Mouse (Mus musculus) CH12.LX (cell line): ENCODE results near the gene Cdc42ep5. TPM values are rescaled to one million over a fixed set of nuclear protein-coding genes. Genes with fewer than 3 reads are reported as not detected.

Source experiments
- DNase-seq: peaks from one replicate; pipeline ENCODE4 v3.0.0-alpha.2; 2013; ENCODE audit errors: extremely low read depth
- H3K27ac ChIP-seq: 2 replicates; pipeline ENCODE4 v1.5.1; 2012; ENCODE audit warnings: low read depth, mild to moderate bottlenecking, control low read depth, moderate library complexity; ENCODE audit not compliant: insufficient read depth
- H3K27me3 ChIP-seq: replicated peaks from 2 replicates; pipeline ENCODE3; 2012; ENCODE audit warnings: inconsistent platforms
- H3K36me3 ChIP-seq, 2 experiments: replicated peaks in 1 of 2; 2 replicates each; pipeline versions ENCODE3 to v1.6.1; 2012; ENCODE audit warnings: inconsistent platforms in 1 of 2, low read length in 1 of 2, mild to moderate bottlenecking in 1 of 2, mixed read lengths in 1 of 2, moderate library complexity in 1 of 2; ENCODE audit not compliant: control insufficient read depth in 1 of 2, insufficient read depth in 1 of 2
- H3K4me1 ChIP-seq, 2 experiments: 2 replicates each; pipeline ENCODE4 v1.6.1; 2012; ENCODE audit warnings: inconsistent platforms in 1 of 2, moderate library complexity in 1 of 2; ENCODE audit not compliant: insufficient read depth in 2 of 2, control insufficient read depth in 1 of 2
- H3K4me2 ChIP-seq: 2 replicates; pipeline ENCODE4 v1.6.1; 2012; ENCODE audit warnings: low read depth, mild to moderate bottlenecking, control low read depth; ENCODE audit not compliant: poor library complexity, insufficient read depth, severe bottlenecking
- H3K4me3 ChIP-seq, 3 experiments: fragments of 150-350 bp in 1 of 3; sonication (generic) in 1 of 3; replicated peaks in 1 of 3; 2 replicates each; pipeline versions ENCODE3 to v1.5.1; 2011 to 2012; ENCODE audit warnings: low read depth in 2 of 3, low read length in 2 of 3, mild to moderate bottlenecking in 2 of 3, moderate library complexity in 2 of 3, control low read depth in 1 of 3, improper control_type of control experiment in 1 of 3, inconsistent platforms in 1 of 3, mixed read lengths in 1 of 3; ENCODE audit not compliant: poor library complexity in 1 of 3
- H3K79me2 ChIP-seq: replicated peaks from 2 replicates; pipeline ENCODE4 v1.6.1; 2012; ENCODE audit warnings: mild to moderate bottlenecking, moderate library complexity; ENCODE audit not compliant: control insufficient read depth, poor library complexity, insufficient read depth, severe bottlenecking; ENCODE audit errors: extremely low read depth
- H3K9ac ChIP-seq: 2 replicates; pipeline ENCODE4 v1.6.1; 2012; ENCODE audit warnings: low read depth, mild to moderate bottlenecking, control low read depth, moderate library complexity; ENCODE audit not compliant: insufficient read depth
- H3K9me3 ChIP-seq: replicated peaks from 2 replicates; pipeline ENCODE3; 2012; ENCODE audit warnings: low read length, inconsistent platforms, mixed read lengths
- BHLHE40 ChIP-seq: IDR thresholded peaks from 2 replicates; pipeline ENCODE4 v1.6.1; 2011; ENCODE audit warnings: mild to moderate bottlenecking, low read depth, low read length, improper control_type of control experiment
- CHD1 ChIP-seq: IDR thresholded peaks from 2 replicates; pipeline ENCODE4 v1.6.1; 2012; ENCODE audit warnings: low read depth, low read length, improper control_type of control experiment, inconsistent platforms
- CHD2 ChIP-seq: IDR thresholded peaks from 2 replicates; pipeline ENCODE4 v1.6.1; 2011; ENCODE audit warnings: low read length, improper control_type of control experiment
- CTCF ChIP-seq, 2 experiments: IDR thresholded peaks in 1 of 2; conservative IDR thresholded peaks in 1 of 2; 2 replicates each; pipeline ENCODE4 v1.5.1; 2011 to 2012; ENCODE audit warnings: low read depth in 2 of 2, low read length in 2 of 2, improper control_type of control experiment in 1 of 2, inconsistent platforms in 1 of 2, mild to moderate bottlenecking in 1 of 2, moderate library complexity in 1 of 2
- E2F4 ChIP-seq: IDR thresholded peaks from 2 replicates; pipeline ENCODE4 v1.6.1; 2011; ENCODE audit warnings: low read depth, low read length, improper control_type of control experiment; ENCODE audit not compliant: insufficient replicate concordance
- ELF1 ChIP-seq: IDR thresholded peaks from 2 replicates; pipeline ENCODE4 v1.6.1; 2014; ENCODE audit warnings: low read depth, mild to moderate bottlenecking, inconsistent platforms, low read length, improper control_type of control experiment
- ETS1 ChIP-seq: conservative IDR thresholded peaks from 2 replicates; pipeline ENCODE4 v1.6.1; 2012; ENCODE audit warnings: low read depth, mild to moderate bottlenecking, inconsistent platforms, low read length, improper control_type of control experiment, moderate library complexity
- HCFC1 ChIP-seq: IDR thresholded peaks from 2 replicates; pipeline ENCODE4 v1.6.1; 2012; ENCODE audit warnings: low read depth, mild to moderate bottlenecking, inconsistent platforms, low read length, improper control_type of control experiment
- IRF4 ChIP-seq: IDR thresholded peaks from 2 replicates; pipeline ENCODE4 v1.6.1; 2014; ENCODE audit warnings: low read depth, mild to moderate bottlenecking, inconsistent platforms, low read length, improper control_type of control experiment
- JUN ChIP-seq: IDR thresholded peaks from 2 replicates; pipeline ENCODE4 v1.6.1; 2011; ENCODE audit warnings: low read depth, mild to moderate bottlenecking, low read length, improper control_type of control experiment, moderate library complexity; ENCODE audit not compliant: insufficient read depth
- JUND ChIP-seq: conservative IDR thresholded peaks from 2 replicates; pipeline ENCODE4 v1.6.1; 2011; ENCODE audit warnings: low read depth, low read length, improper control_type of control experiment
- MAX ChIP-seq: IDR thresholded peaks from 2 replicates; pipeline ENCODE4 v1.6.1; 2011; ENCODE audit warnings: low read length, improper control_type of control experiment
- MAZ ChIP-seq: IDR thresholded peaks from 2 replicates; pipeline ENCODE4 v1.6.1; 2012; ENCODE audit warnings: low read depth, mild to moderate bottlenecking, inconsistent platforms, low read length, improper control_type of control experiment, moderate library complexity
- MEF2A ChIP-seq: IDR thresholded peaks from 2 replicates; pipeline ENCODE4 v1.6.1; 2014; ENCODE audit warnings: low read depth, mild to moderate bottlenecking, inconsistent platforms, low read length, improper control_type of control experiment, borderline replicate concordance
- MXI1 ChIP-seq: IDR thresholded peaks from 2 replicates; pipeline ENCODE4 v1.6.1; 2011; ENCODE audit warnings: mild to moderate bottlenecking, low read depth, low read length, improper control_type of control experiment
- NRF1 ChIP-seq: IDR thresholded peaks from 2 replicates; pipeline ENCODE4 v1.6.1; 2014; ENCODE audit warnings: low read depth, mild to moderate bottlenecking, inconsistent platforms, low read length, improper control_type of control experiment, moderate library complexity
- PAX5 ChIP-seq: IDR thresholded peaks from 2 replicates; pipeline ENCODE4 v1.6.1; 2012; ENCODE audit warnings: low read length, inconsistent platforms, mixed read lengths
- POLR2A ChIP-seq: IDR thresholded peaks from 2 replicates; pipeline ENCODE4 v1.6.1; 2011; ENCODE audit warnings: low read depth, mild to moderate bottlenecking, improper control_type of control experiment, low read length
- SIN3A ChIP-seq: IDR thresholded peaks from 2 replicates; pipeline ENCODE4 v1.6.1; 2012; ENCODE audit warnings: low read length, improper control_type of control experiment, inconsistent platforms
- SMC3 ChIP-seq: IDR thresholded peaks from 2 replicates; pipeline ENCODE4 v1.6.1; 2011; ENCODE audit warnings: low read depth, low read length, improper control_type of control experiment
- TBP ChIP-seq: conservative IDR thresholded peaks from 2 replicates; pipeline ENCODE4 v1.6.1; 2011; ENCODE audit warnings: low read depth, low read length, improper control_type of control experiment
- TCF12 ChIP-seq: IDR thresholded peaks from 2 replicates; pipeline ENCODE4 v1.6.1; 2014; ENCODE audit warnings: low read depth, mild to moderate bottlenecking, inconsistent platforms, low read length, improper control_type of control experiment
- UBTF ChIP-seq: IDR thresholded peaks from 2 replicates; pipeline ENCODE4 v1.6.1; 2012; ENCODE audit warnings: low read depth, mild to moderate bottlenecking, inconsistent platforms, low read length, improper control_type of control experiment, moderate library complexity
- USF2 ChIP-seq: conservative IDR thresholded peaks from 2 replicates; pipeline ENCODE4 v1.6.1; 2011; ENCODE audit warnings: low read depth, low read length, improper control_type of control experiment
- ZKSCAN1 ChIP-seq: IDR thresholded peaks from 2 replicates; pipeline ENCODE4 v1.6.1; 2012; ENCODE audit warnings: low read depth, inconsistent platforms, low read length, improper control_type of control experiment, borderline replicate concordance
- ZNF384 ChIP-seq: IDR thresholded peaks from 2 replicates; pipeline ENCODE4 v1.6.1; 2012; ENCODE audit warnings: low read depth, low read length, improper control_type of control experiment, inconsistent platforms
- dilution Hi-C: fragments of 300-500 bp; cut with MboI; formaldehyde crosslinking; loops from 2 replicates; pipeline ENCODE4 v1.14.3; 2020; ENCODE audit warnings: low sequenced_read_pairs; ENCODE audit not compliant: extremely low pct_unique_long_range_greater_than_20kb, extremely low pct_ligation_motif_present
- in situ Hi-C: fragments of 300-500 bp; cut with MboI; formaldehyde crosslinking; loops from 3 replicates; pipeline ENCODE4 v1.14.3; 2019; ENCODE audit warnings: low sequenced_read_pairs, low pct_ligation_motif_present, low pct_unique_long_range_greater_than_20kb, mixed read lengths
- polyA plus RNA-seq: library from polyadenylated mRNA; unstranded; fragments of >175 nt; gene quantifications from 2 replicates; pipeline ENCODE4 v1.2.1, GENCODE M21; 2012; ENCODE audit warnings: low read depth; ENCODE audit not compliant: insufficient read length
- total RNA-seq, 2 experiments: library from RNA; depleted of rRNA; stranded (reverse); fragments of 300-350 nt in 1 of 2; fragments of >200 nt in 1 of 2; gene quantifications; 2 replicates each; pipeline ENCODE4 v1.2.3; 2012 to 2014

Gene Cdc42ep5
- total and polyA plus RNA-seq, 3 experiments: 1.4 to 4.2 (median 2.1) TPM

- Histone ChIP-seq H3K27me3 (no peaks in the 10 kb centered on the region), H3K36me3 (peaks cover 19 to 23% of the 10 kb centered on the region in 2 experiments), H3K9me3 (no peaks in the 10 kb centered on the region), H3K79me2 (peaks cover 2% of the 10 kb centered on the region; the same call in 1 of the 2 replicates), H3K4me1 (peaks cover 15 to 36% of the 10 kb centered on the region in 2 experiments), H3K4me2 (peak overlapping the region; percentile 99; the same call in 1 of the 2 replicates), H3K9ac (no peak overlapping the region), H3K27ac (no peak overlapping the region), H3K4me3 (no peak overlapping the region)
- in situ Hi-C loops (no loop called here), dilution Hi-C loops (no loop called here)
- no peak for TF ChIP-seq ETS1
- TF ChIP-seq SMC3: no peak
- no peak for TF ChIP-seq IRF4
- DNase-seq: no peak
Observed at GRCm38 (mm10) chr7:4151241-4151640, 13.4 kb downstream of the Cdc42ep5 start.

- H3K4me2 ChIP-seq: peak overlapping the region; percentile 99
- H3K4me1 ChIP-seq: peaks cover 15 to 36% of the 10 kb centered on the region in 2 experiments
- TF ChIP-seq JUND (no peak), CHD1 (no peak), TCF12 (no peak), MXI1 (peak; percentile 23; the same call in 1 of the 2 replicates)
- TF ChIP-seq, all 38 proteins: peak for 1
- Histone ChIP-seq H3K79me2 (peaks cover 2% of the 10 kb centered on the region; the same call in 1 of the 2 replicates), H3K4me3 (peak overlapping the region in 1 of 3 experiments; percentile 33), H3K27ac (no peak overlapping the region), H3K27me3 (no peaks in the 10 kb centered on the region), H3K9me3 (no peaks in the 10 kb centered on the region), H3K9ac (no peak overlapping the region), H3K36me3 (peaks cover 24 to 27% of the 10 kb centered on the region in 2 experiments)
- no peak for DNase-seq
- dilution Hi-C loops: no loop called here
- in situ Hi-C loops: no loop called here
Observed at GRCm38 (mm10) chr7:4150811-4151221, 13.8 kb downstream of the Cdc42ep5 start.

DNA sequence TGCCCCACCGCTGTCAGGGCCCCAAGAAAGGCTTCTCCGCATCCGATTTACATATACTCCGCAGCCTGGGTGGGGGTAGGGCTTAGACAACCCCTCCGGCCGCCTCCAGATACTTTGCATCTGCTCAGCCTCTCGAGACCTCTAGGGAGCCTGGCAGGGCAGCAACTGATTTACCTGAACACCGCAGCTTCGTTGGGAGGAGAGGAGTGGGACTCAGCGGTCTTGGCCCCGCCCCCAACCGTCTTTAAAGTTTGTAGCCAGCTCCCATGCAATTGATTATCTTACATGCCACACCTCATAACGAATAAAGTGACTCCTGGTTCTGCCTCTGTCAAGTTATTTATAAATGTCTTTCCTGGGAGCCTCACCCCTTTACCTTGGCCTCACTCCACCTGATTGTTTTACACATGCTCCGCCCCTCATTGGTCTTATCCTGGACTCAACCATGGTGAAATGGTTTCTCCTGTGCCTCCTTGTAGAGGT, 14.6 kb downstream of the Cdc42ep5 start, which contains the start of gene Leng9:
TSS of gene Leng9 (minus strand) at position 316 of the 483 bp plus-strand sequence.
- no peaks in the 10 kb centered on the region for H3K27me3 ChIP-seq
- H3K4me3 ChIP-seq: peak within 1 kb of the TSS; percentile 76 to 85 (median 83)
- H3K27ac ChIP-seq: peak within 1 kb of the TSS; percentile 95
- peaks cover 31 to 35% of the 10 kb centered on the region in 2 experiments for H3K36me3 ChIP-seq
- H3K79me2 ChIP-seq: peaks cover 2% of the 10 kb centered on the region; the same call in 1 of the 2 replicates
- no peaks in the 10 kb centered on the region for H3K9me3 ChIP-seq
- peak; percentile 83 for DNase-seq
- in situ Hi-C loops: no loop called here
- peak within 1 kb of the TSS; percentile 70 for H3K9ac ChIP-seq
- dilution Hi-C loops: no loop called here
- H3K4me2 ChIP-seq: peak within 1 kb of the TSS; percentile 99
- H3K4me1 ChIP-seq: peaks cover 15 to 36% of the 10 kb centered on the region in 2 experiments
- TF ChIP-seq USF2 (no peak), UBTF (no peak), CHD2 (peak; percentile 61; the same call in 1 of the 2 replicates), NRF1 (no peak), MAZ (0 out of 2 replicates have a peak, but pooled peaks have one; percentile 13), ELF1 (no peak), MXI1 (no peak), JUN (no peak), MEF2A (no peak), E2F4 (no peak), TBP (0 out of 2 replicates have a peak, but pooled peaks have one; percentile 6), PAX5 (no peak), CTCF (conservative IDR thresholded peaks at IDR 0.05 in 1 of 2, IDR thresholded peaks at IDR 0.05 in 1 of 2; ENCODE audit: low read depth in 2 of 2, low read length in 2 of 2) (no peak), BHLHE40 (peak; percentile 43; the same call in 1 of the 2 replicates), HCFC1 (no peak), TCF12 (no peak), ZNF384 (no peak), ETS1 (peak; percentile 33; the same call in 1 of the 2 replicates), MAX (no peak), SIN3A (no peak), ZKSCAN1 (no peak), POLR2A (no peak)
